Mouse (Mus musculus) lung, adult 2 months (tissue): ENCODE measurements around the gene Nkx2-2. TPM values are rescaled to one million over a fixed set of nuclear protein-coding genes. Genes with fewer than 3 reads are reported as not detected.

Experiments
- DNase-seq: peaks from one replicate; pipeline ENCODE4 v3.0.0; 2022
- H3K4me1 ChIP-seq: fragments of 200-500 bp; 2 replicates; pipeline ENCODE4 v1.6.1; 2011; ENCODE audit warnings: low read length; ENCODE audit not compliant: control insufficient read depth, insufficient read depth
- H3K4me3 ChIP-seq: fragments of 200-500 bp; replicated peaks from 2 replicates; pipeline ENCODE3; 2011; ENCODE audit warnings: low read depth, mild to moderate bottlenecking, control low read depth, low read length; ENCODE audit errors: extremely low read depth
- CTCF ChIP-seq: fragments of 200-500 bp; IDR thresholded peaks from 2 replicates; pipeline ENCODE4 v1.5.1; 2011; ENCODE audit warnings: mild to moderate bottlenecking, low read length, control low read depth; ENCODE audit not compliant: insufficient read depth
- POLR2A ChIP-seq: fragments of 200-500 bp; IDR thresholded peaks from 2 replicates; pipeline ENCODE4 v1.6.1; 2011; ENCODE audit warnings: low read depth, mild to moderate bottlenecking, control low read depth, low read length, borderline replicate concordance; ENCODE audit errors: extremely low read depth
- WGBS: fragments of 180-500 bp; shearing (Covaris S2); methylation state at CpG from one replicate; pipeline ENCODE4 v1.1.7; 2018; 5-methylcytosine and 5-hydroxymethylcytosine counted together
- polyA plus RNA-seq: library from polyadenylated mRNA; depleted of rRNA; stranded (reverse); fragments of >200 nt; gene quantifications from 2 replicates; pipeline ENCODE4 v1.2.3, GENCODE M21; 2012

Nkx2-2 gene
- polyA plus RNA-seq, 1 experiment: not detected

DNA sequence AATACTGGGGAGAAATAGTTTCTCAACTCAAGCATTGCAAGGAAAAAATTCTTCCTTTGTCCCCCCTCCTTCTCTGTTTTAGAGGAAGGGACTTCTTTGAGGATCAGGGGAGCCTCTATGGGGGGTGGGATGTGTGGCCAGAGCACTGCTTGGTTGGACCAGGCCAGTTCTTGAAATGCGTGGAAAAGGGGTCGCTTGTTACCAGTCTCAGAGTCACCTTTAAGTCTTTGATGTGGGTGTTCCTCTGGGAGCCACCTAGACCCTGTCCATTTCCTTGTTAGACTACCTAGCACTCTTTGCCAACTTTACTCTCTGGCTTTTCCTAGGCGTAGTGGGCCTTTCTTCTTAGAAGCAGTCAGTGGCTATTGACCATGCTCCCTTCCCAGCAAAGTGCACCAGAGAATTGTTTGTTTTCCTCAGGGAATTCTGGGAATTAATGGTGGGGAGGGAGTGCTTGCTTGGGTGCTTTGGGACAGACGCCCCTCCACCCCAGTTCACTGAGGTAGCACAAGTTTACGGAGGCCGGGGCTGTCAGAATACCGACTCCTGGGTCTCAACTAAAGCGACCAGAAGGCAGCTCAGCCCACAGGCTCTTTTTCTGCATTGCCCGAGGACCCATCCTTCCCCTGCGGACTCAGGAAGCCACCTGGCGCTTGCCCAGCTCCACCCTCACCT is 5.0 kb downstream of the Nkx2-2 start:
- H3K4me3 ChIP-seq: no peak overlapping the region
- DNase-seq: no peak
- 25% methylated on average over 11 of the region's 11 CpGs for WGBS
- TF ChIP-seq POLR2A: no peak
- no peak for TF ChIP-seq CTCF
- H3K4me1 ChIP-seq: peaks cover 8% of the 10 kb centered on the region; the same call in 1 of the 2 replicates

DNA sequence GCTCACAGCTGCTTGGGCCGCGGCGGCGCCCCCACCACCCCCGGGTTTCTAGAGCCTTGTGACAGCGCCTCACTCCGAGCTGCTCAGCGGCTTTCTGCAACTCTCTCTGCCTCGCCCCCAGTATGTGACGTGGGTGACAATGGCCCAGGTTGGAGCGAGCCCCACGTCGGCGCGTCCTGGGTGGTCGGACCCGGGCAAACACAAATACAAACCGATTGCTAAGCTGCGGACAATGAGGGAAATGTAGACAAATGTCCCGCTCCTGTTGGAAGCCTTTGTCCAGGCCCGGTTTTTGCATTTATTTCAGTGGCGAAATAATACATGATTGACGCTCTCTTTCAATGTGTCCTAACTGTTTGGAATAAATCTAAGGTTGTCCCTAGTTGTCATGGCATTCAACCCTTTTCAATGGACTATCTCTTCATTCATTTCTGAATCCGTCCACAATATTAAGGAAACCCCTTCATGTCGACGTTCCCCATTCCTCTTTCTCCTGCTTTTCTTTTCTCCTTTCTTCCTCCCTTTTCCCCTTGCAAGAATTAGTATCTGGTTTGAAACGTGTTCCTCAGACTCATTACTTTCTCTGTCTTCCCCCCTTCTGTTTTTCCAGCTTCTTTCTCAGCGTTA is 5.9 kb downstream of the Nkx2-2 start:
- Histone ChIP-seq H3K4me3 (no peak overlapping the region), H3K4me1 (peaks cover 9% of the 10 kb centered on the region; the same call in 1 of the 2 replicates)
- no peak for DNase-seq
- TF ChIP-seq CTCF (no peak), POLR2A (no peak)
- WGBS: 7% methylated on average over 28 of the region's 28 CpGs

- H3K4me1 ChIP-seq: peaks cover 9% of the 10 kb centered on the region; the same call in 1 of the 2 replicates
- DNase-seq: no peak
- TF ChIP-seq POLR2A (no peak), CTCF (no peak)
- H3K4me3 ChIP-seq: no peak overlapping the region
- WGBS: 3% methylated on average over 29 of the region's 33 CpGs
Observed at GRCm38 (mm10) chr2:147187061-147187870, 6.8 kb downstream of the Nkx2-2 start.

GRCm38 (mm10) chr2:147186261-147186681 is 7.8 kb downstream of the Nkx2-2 start:
- no peak for DNase-seq
- H3K4me3 ChIP-seq: no peak overlapping the region
- peaks cover 9% of the 10 kb centered on the region; the same call in 1 of the 2 replicates for H3K4me1 ChIP-seq
- no peak for TF ChIP-seq CTCF
- TF ChIP-seq POLR2A: no peak
- 2% methylated on average over 25 of the region's 25 CpGs for WGBS

GRCm38 (mm10) chr2:147185561-147185960 is 8.5 kb downstream of the Nkx2-2 start:
- no peak for DNase-seq
- WGBS: 2% methylated on average over 23 of the region's 23 CpGs
- TF ChIP-seq POLR2A (no peak), CTCF (no peak)
- Histone ChIP-seq H3K4me3 (no peak overlapping the region), H3K4me1 (peaks cover 9% of the 10 kb centered on the region; the same call in 1 of the 2 replicates)

- peaks cover 9% of the 10 kb centered on the region; the same call in 1 of the 2 replicates for H3K4me1 ChIP-seq
- H3K4me3 ChIP-seq: no peak overlapping the region
- 2% methylated on average over 65 of the region's 65 CpGs for WGBS
- TF ChIP-seq CTCF (no peak), POLR2A (no peak)
- no peak for DNase-seq
Observed at GRCm38 (mm10) chr2:147184071-147184990, 9.7 kb downstream of the Nkx2-2 start.

DNA sequence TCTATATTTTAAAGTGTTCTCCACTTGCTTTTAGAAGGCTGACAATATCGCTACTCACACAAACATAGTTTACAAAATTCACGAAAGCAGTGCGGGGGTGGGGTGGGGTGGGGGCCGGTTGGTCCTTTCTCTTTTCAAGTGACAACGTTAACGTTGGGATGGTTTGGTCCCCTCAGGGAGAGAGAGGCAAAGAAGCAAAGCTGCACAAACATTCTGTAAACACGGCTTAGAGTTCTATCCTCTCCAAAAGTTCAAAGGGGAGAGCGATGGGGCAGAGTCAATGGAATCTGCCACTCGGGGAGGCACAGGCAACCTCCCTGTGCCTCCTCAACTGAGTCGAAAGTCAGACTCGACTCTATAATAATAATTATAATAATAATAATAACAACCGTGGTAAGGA is 10.5 kb downstream of the Nkx2-2 start:
- Histone ChIP-seq H3K4me3 (no peak overlapping the region), H3K4me1 (peaks cover 10% of the 10 kb centered on the region; the same call in 1 of the 2 replicates)
- 14% methylated on average over 12 of the region's 12 CpGs for WGBS
- TF ChIP-seq POLR2A (no peak), CTCF (no peak)
- no peak for DNase-seq

- Histone ChIP-seq H3K4me1 (peaks cover 12% of the 10 kb centered on the region; the same call in 1 of the 2 replicates), H3K4me3 (no peak overlapping the region)
- no peak for DNase-seq
- TF ChIP-seq POLR2A (no peak), CTCF (no peak)
- WGBS: 38% methylated on average over 25 of the region's 25 CpGs
Observed at GRCm38 (mm10) chr2:147182709-147183260, 11.3 kb downstream of the Nkx2-2 start.
